Mouse (Mus musculus) heart, postnatal 0 days (tissue): ENCODE data around the gene Gm11937.
"Not testable (repeated sequence)": the region's sequence is repeated elsewhere in the genome, so short reads cannot be mapped to it uniquely, and the experiment has no call there.

Source experiments
- CTCF ChIP-seq: IDR thresholded peaks from 2 replicates; pipeline ENCODE4 v1.5.1; 2016; ENCODE audit warnings: antibody characterized with exemption, control low read depth, low read depth
- EP300 ChIP-seq: IDR thresholded peaks from 2 replicates; pipeline ENCODE4 v1.6.1; 2016; ENCODE audit warnings: antibody characterized with exemption, low read depth

DNA sequence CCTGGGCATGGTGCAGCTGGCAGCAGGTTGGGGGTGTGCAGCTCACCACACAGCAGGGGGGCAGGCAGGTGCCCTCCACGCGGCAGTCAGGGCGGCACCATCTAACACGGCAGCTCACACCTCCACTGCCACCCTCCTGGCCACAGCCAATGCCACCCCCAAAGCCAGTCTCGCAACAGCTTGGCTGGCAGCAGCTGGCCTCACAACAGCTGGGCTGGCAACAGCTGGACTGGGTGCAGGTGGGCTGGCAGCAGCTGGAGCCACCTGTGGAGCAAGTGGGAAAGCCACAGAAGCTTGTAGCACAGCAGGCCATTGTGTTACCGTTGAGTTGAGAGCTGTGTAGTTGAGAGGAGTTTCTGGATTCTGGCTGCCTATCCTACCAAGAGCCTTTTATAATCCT lies 12.2 kb downstream of the Gm11937 start, which contains the start of gene Krtap9-3:
- TF ChIP-seq EP300, CTCF: not testable (repeated sequence)
